Mouse (Mus musculus) olfactory bulb, adult 2 months (tissue): ENCODE data around the gene Ncf2. TPM values are rescaled to one million over a fixed set of nuclear protein-coding genes. Genes with fewer than 3 reads are reported as not detected.

Experiments used
- H3K27ac ChIP-seq: fragments of 200-500 bp; 2 replicates; pipeline ENCODE4 v1.5.1; 2012; ENCODE audit warnings: low read depth, low read length; ENCODE audit not compliant: insufficient read depth
- H3K4me1 ChIP-seq: fragments of 200-500 bp; 2 replicates; pipeline ENCODE4 v1.6.1; 2012; ENCODE audit warnings: low read length; ENCODE audit not compliant: control insufficient read depth, insufficient read depth
- H3K4me3 ChIP-seq: fragments of 200-500 bp; 2 replicates; pipeline ENCODE4 v1.5.1; 2012; ENCODE audit warnings: mild to moderate bottlenecking, low read depth, low read length, moderate library complexity; ENCODE audit not compliant: insufficient read depth
- CTCF ChIP-seq: fragments of 200-500 bp; IDR thresholded peaks from 2 replicates; pipeline ENCODE4 v1.5.1; 2012; ENCODE audit warnings: low read depth, mild to moderate bottlenecking, low read length, moderate library complexity; ENCODE audit not compliant: insufficient read depth
- POLR2A ChIP-seq: fragments of 200-500 bp; IDR thresholded peaks from 2 replicates; pipeline ENCODE4 v1.6.1; 2012; ENCODE audit warnings: mild to moderate bottlenecking, low read depth, low read length, moderate library complexity; ENCODE audit not compliant: insufficient read depth
- WGBS: fragments of 180-500 bp; shearing (Covaris S2); methylation state at CpG from one replicate; pipeline ENCODE4 v1.1.7; 2018; 5-methylcytosine and 5-hydroxymethylcytosine counted together
- polyA plus RNA-seq: library from polyadenylated mRNA; stranded (reverse); fragments of >200 nt; gene quantifications from 2 replicates; pipeline ENCODE4 v1.2.4, GENCODE M21; 2012; ENCODE audit warnings: low replicate concordance; ENCODE audit not compliant: missing spikeins, insufficient read depth, insufficient read length

Gene Ncf2
- polyA plus RNA-seq, 1 experiment: not detected

DNA sequence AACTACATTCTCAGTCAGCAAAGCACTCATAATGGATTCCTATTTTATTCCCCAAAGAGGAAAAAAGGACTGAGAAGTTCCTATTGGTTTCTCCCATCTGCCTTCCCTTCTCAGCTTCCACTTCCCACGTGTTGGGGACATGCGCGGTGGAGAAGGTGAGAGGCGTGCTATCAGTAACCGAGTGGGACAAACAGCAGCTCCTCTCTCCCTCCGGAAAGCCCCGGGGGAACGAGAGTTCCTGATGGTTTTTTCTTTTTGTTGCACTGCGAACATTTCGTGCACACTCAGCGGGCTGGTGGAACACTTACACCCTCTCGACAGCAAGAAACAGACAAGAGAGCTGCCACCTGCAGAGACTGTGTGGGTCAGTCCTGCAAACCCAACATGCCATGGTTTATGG is 38.8 kb downstream of the Ncf2 start:
- Histone ChIP-seq H3K4me1 (peaks cover 3% of the 10 kb centered on the region; the same call in 1 of the 2 replicates), H3K4me3 (no peak overlapping the region), H3K27ac (no peak overlapping the region)
- TF ChIP-seq POLR2A: no peak
- no peak for TF ChIP-seq CTCF
- 82% methylated on average over 12 of the region's 12 CpGs for WGBS

GRCm38 (mm10) chr1:152840343-152840742 is 40.3 kb downstream of the Ncf2 start:
- H3K27ac ChIP-seq: no peak overlapping the region
- 86% methylated on average over 3 of the region's 3 CpGs for WGBS

GRCm38 (mm10) chr1:152841057-152841456 is 41.1 kb downstream of the Ncf2 start:
- Histone ChIP-seq H3K27ac (no peak overlapping the region), H3K4me1 (peaks cover 3% of the 10 kb centered on the region; the same call in 1 of the 2 replicates), H3K4me3 (no peak overlapping the region)
- 90% methylated on average over 2 of the region's 2 CpGs for whole genome bisulfite sequencing
- TF ChIP-seq POLR2A (no peak), CTCF (no peak)

More at GRCm38 (mm10) chr1:152840343-152840742, 40.3 kb downstream of the Ncf2 start:
- peaks cover 3% of the 10 kb centered on the region; the same call in 1 of the 2 replicates for H3K4me1 ChIP-seq
- H3K4me3 ChIP-seq: no peak overlapping the region
- TF ChIP-seq CTCF: no peak
- no peak for TF ChIP-seq POLR2A

- Histone ChIP-seq H3K4me1 (no peaks in the 10 kb centered on the region), H3K4me3 (no peak overlapping the region), H3K27ac (no peak overlapping the region)
- TF ChIP-seq CTCF (no peak), POLR2A (no peak)
- 93% methylated on average over 1 of the region's 1 CpGs for WGBS
Measured at GRCm38 (mm10) chr1:152844634-152845033, 44.6 kb downstream of the Ncf2 start.

- WGBS: 75% methylated on average over 3 of the region's 3 CpGs
- no peak overlapping the region for H3K4me3 ChIP-seq
- TF ChIP-seq POLR2A (no peak), CTCF (no peak)
- H3K4me1 ChIP-seq: no peaks in the 10 kb centered on the region
- no peak overlapping the region for H3K27ac ChIP-seq
Measured at GRCm38 (mm10) chr1:152845211-152845730, 45.3 kb downstream of the Ncf2 start.

DNA sequence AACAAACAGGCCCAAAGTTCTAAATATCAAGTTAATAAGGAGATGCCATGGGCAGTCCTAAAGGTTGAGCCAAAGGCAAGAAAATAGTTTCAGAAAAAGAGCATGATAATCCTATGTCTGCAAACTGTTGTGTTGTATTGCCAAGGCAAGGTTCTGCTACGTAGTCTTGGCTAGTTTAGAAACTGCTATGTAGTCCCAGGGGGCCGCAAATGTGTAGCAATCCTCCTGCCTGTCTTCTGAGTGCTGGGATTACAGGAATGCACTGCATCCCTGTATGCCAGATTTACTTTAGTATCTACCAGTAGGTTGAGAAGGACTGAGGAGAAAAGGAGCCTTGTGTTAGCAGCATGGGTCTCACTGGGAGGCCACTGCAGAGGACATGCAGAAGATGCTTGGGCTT is 46.9 kb downstream of the Ncf2 start:
- WGBS: 97% methylated on average over 2 of the region's 2 CpGs
- H3K4me1 ChIP-seq: no peaks in the 10 kb centered on the region
- no peak overlapping the region for H3K27ac ChIP-seq
- no peak for TF ChIP-seq POLR2A
- no peak for TF ChIP-seq CTCF
- H3K4me3 ChIP-seq: no peak overlapping the region

DNA sequence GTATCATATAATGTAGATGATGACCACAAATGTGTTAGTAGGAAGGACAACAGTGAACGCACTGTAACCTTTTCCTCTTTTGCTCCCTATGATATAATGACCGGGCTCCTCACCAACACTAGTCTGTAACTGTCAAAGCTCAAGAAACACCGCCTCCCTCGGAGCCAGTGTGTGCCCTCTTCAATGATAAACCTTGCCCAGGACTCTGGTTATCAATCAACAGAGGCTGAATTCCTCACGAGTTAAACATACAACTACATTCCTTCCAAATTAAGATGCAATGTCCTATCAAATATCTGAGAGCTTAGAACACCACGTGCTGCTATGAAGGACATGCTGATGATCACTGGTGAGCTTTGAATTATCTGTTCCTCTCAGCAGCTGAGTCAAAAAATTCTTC is 69.9 kb downstream of the Ncf2 start:
- 94% methylated on average over 6 of the region's 6 CpGs for WGBS
- Histone ChIP-seq H3K27ac (no peak overlapping the region), H3K4me1 (peaks cover 3% of the 10 kb centered on the region; the same call in 1 of the 2 replicates), H3K4me3 (no peak overlapping the region)
- TF ChIP-seq POLR2A (no peak), CTCF (no peak)

DNA sequence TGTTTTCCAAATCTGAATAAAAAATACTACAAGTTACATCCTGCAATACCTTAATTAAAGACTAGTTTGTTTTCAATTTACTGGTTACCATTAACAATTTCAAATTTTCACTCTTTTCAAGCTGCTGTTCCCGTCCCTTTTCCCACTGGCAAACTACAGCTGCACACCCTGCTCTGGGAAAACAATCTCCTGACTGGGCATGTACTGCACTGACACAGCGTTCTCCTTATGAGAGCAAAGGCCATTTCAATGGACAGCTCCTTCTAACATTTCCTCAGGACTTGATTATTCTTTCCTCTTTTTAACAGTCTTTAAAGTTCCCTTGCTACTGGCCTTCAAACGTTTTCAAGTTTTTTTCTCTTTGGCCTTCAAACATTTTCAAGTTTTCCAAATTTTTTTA is 71.0 kb downstream of the Ncf2 start:
- H3K4me1 ChIP-seq: peaks cover 3% of the 10 kb centered on the region; the same call in 1 of the 2 replicates

More for the DNA sequence above, 71.0 kb downstream of the Ncf2 start:
- no peak for TF ChIP-seq POLR2A
- no peak for TF ChIP-seq CTCF
- Histone ChIP-seq H3K4me3 (no peak overlapping the region), H3K27ac (no peak overlapping the region)
- 69% methylated on average over 3 of the region's 3 CpGs for WGBS

Other genes starting within 250 kb of the Ncf2 start
- not detected in 2 replicates for gene Apobec4, start 49.6 kb upstream of the Ncf2 start, polyA plus RNA-seq
- not detected in 2 replicates for gene Rgl1, start 33.8 kb upstream of the Ncf2 start, polyA plus RNA-seq
- gene Arpc5, start 33.7 kb upstream of the Ncf2 start, polyA plus RNA-seq: not detected in 2 replicates
- 387 TPM in 1 of 2 replicates, not detected in the other for gene Smg7, start 102.5 kb downstream of the Ncf2 start, polyA plus RNA-seq
- gene Nmnat2, start 154.8 kb downstream of the Ncf2 start, polyA plus RNA-seq: not detected in 2 replicates